Mouse (Mus musculus): ENCODE measurements around the gene Ehmt2. TPM values are rescaled to one million over a fixed set of nuclear protein-coding genes. Genes with fewer than 3 reads are reported as not detected.
"Not testable (repeated sequence)": the region's sequence is repeated elsewhere in the genome, so short reads cannot be mapped to it uniquely, and the experiment has no call there.

Ehmt2 gene
- total RNA-seq, 2 experiments from 2014 or later = 28.0 to 29.6 TPM

- DNase-seq = no peak
- Histone ChIP-seq H3K27ac (peak overlapping the region; percentile 48), H3K4me3 (peak overlapping the region; percentile 55)
- intact Hi-C loops (cut with DNase I) = loop anchor here (10.0 kb wide), 1 partner anchor 50 kb away; the partner anchor contains the start of gene Lsm2
- TF ChIP-seq CTCF (IDR thresholded peaks at IDR 0.05) = no peak
Measured at GRCm38 (mm10) chr17:34934830-34935229, 36.6 kb downstream of the Ehmt2 start.

- H3K27ac ChIP-seq = no peak overlapping the region
- no peak overlapping the region for H3K4me3 ChIP-seq
- DNase-seq = no peak
- intact Hi-C loops (cut with DNase I) = loop anchor here (10.0 kb wide), 1 partner anchor 47 kb away; the partner anchor contains the start of gene Lsm2
- TF ChIP-seq CTCF (IDR thresholded peaks at IDR 0.05) = no peak
Measured at GRCm38 (mm10) chr17:34937960-34938505, 39.8 kb downstream of the Ehmt2 start.

GRCm38 (mm10) chr17:34941344-34942041 is 43.2 kb downstream of the Ehmt2 start:
- intact Hi-C loops (cut with DNase I) = no loop called here
- H3K27ac ChIP-seq = peak overlapping the region; percentile 70
- DNase-seq = no peak
- TF ChIP-seq CTCF (IDR thresholded peaks at IDR 0.05) = no peak
- H3K4me3 ChIP-seq = peak overlapping the region; percentile 68

- intact Hi-C loops (cut with DNase I) = no loop called here
- H3K27ac ChIP-seq = no peak overlapping the region
- H3K4me3 ChIP-seq = no peak overlapping the region
- no peak for DNase-seq
- no peak for TF ChIP-seq CTCF (IDR thresholded peaks at IDR 0.05)
Measured at GRCm38 (mm10) chr17:34943128-34943815, 45.0 kb downstream of the Ehmt2 start.

- no peak for DNase-seq
- intact Hi-C loops (cut with DNase I) = no loop called here
- no peak for TF ChIP-seq CTCF (IDR thresholded peaks at IDR 0.05)
- Histone ChIP-seq H3K4me3 (no peak overlapping the region), H3K27ac (no peak overlapping the region)
Measured at GRCm38 (mm10) chr17:34944362-34944761, 46.1 kb downstream of the Ehmt2 start.

GRCm38 (mm10) chr17:34946486-34947140 is 48.3 kb downstream of the Ehmt2 start:
- no peak for TF ChIP-seq CTCF (IDR thresholded peaks at IDR 0.05)
- no peak overlapping the region for H3K27ac ChIP-seq
- no peak for DNase-seq
- intact Hi-C loops (cut with DNase I) = no loop called here
- H3K4me3 ChIP-seq = no peak overlapping the region

GRCm38 (mm10) chr17:34947606-34948005 is 49.3 kb downstream of the Ehmt2 start:
- intact Hi-C loops (cut with DNase I) = no loop called here
- Histone ChIP-seq H3K4me3 (no peak overlapping the region), H3K27ac (no peak overlapping the region)
- TF ChIP-seq CTCF (IDR thresholded peaks at IDR 0.05) = peak; percentile 55
- DNase-seq = no peak

GRCm38 (mm10) chr17:34948721-34949552 is 50.7 kb downstream of the Ehmt2 start:
- intact Hi-C loops (cut with DNase I); H3K27ac ChIP-seq; DNase-seq; H3K4me3 ChIP-seq: not testable (repeated sequence)

- intact Hi-C loops (cut with DNase I) = no loop called here
- H3K27ac ChIP-seq = no peak overlapping the region
- no peak overlapping the region for H3K4me3 ChIP-seq
- no peak for TF ChIP-seq CTCF (IDR thresholded peaks at IDR 0.05)
- no peak for DNase-seq
Measured at GRCm38 (mm10) chr17:34949553-34949969, 51.3 kb downstream of the Ehmt2 start.

- intact Hi-C loops (cut with DNase I) = loop anchor here (2.0 kb wide), 1 partner anchor 20 kb away; the partner anchor contains the start of gene Neu1
- no peak for DNase-seq
- H3K4me3 ChIP-seq = peak overlapping the region; percentile 96
- peak; percentile 27; the same call in 1 of the 2 replicates for TF ChIP-seq CTCF (IDR thresholded peaks at IDR 0.05)
- H3K27ac ChIP-seq = peak overlapping the region; percentile 95; the same call in 1 of the 2 replicates
Measured at GRCm38 (mm10) chr17:34950514-34951455, 52.5 kb downstream of the Ehmt2 start.

All from gastrocnemius, adult 2 months (tissue).